Mouse (Mus musculus): ENCODE results near the gene Nat9.

Nat9 gene

GRCm38 (mm10) chr11:115187693-115188092 lies at the start of gene Nat9:
Nat9 (minus strand) TSS chr11:115187859.
- no peak for DNase-seq (ENCODE audit: low spot score)

DNA sequence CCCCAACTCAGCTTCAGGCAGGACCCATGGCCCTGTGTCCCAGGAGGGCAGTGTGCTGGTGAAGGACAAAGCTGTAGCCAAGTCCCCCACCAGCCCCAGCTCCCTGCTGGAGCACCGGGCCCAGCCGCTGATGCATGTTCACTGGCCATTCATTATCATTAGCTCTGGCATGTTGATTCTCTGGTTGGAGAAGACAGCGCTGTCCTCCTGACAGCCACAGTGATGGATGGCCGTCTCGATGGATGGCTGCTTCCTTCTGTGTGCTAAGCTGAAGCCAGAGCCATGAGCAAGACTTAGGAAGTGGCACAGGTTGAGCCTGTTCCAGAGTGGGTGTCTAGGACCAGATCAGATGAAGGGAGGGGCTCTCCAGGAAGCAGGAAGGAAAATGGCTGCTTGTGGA lies 48.9 kb upstream of the Nat9 start:
- no peak for DNase-seq (ENCODE audit: low spot score)

- no peak for DNase-seq (ENCODE audit: low spot score)
These were observed 46.8 kb upstream of the Nat9 start for GRCm38 (mm10) chr11:115234320-115235044.

DNA sequence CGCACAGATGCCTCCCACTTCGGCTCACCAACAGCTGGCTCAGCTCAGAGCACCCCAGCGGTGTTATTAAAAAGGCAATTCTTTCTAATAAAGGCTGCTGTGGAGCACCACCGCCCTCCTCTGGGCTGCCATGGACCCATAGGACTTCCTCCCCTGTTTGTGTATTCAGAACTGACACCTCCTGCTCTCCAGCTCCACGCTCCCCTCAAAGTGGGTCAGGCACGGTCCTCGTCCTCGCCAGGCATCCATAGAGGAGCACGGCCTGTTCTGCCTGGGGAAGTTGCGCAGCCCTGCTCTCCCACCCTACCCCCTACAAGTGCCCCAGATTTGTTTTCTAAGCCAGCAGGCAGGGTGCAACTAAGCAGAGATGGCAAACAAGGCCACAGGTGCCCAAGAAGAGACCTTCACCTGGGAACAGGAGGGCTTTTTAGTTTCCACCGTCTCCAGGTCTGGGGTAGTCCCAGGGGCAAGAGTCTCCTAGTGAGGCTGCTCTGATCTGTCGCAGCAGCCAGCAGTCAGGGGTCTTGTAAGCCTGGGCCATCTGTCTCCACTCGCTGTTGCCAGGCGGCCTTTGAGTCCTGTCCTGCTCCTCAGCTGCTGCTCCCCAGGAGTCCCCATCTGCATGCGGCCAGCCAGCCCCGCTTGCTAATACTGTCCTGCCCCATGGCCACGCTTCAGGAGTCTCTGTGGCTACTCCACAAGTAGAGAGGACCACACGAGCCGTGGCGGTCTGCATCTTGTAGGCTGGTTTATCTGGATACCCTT lies 46.0 kb upstream of the Nat9 start:
- DNase-seq (ENCODE audit: low spot score), result no peak

GRCm38 (mm10) chr11:115232889-115233288 lies 45.2 kb upstream of the Nat9 start:
- no peak for DNase-seq (ENCODE audit: low spot score)

GRCm38 (mm10) chr11:115231924-115232323 lies 44.3 kb upstream of the Nat9 start:
- no peak for DNase-seq (ENCODE audit: low spot score)

- no peak for DNase-seq (ENCODE audit: low spot score)
These were observed 43.7 kb upstream of the Nat9 start for GRCm38 (mm10) chr11:115231168-115231915.

- no peak for DNase-seq (ENCODE audit: low spot score)
These were observed 41.6 kb upstream of the Nat9 start for GRCm38 (mm10) chr11:115229021-115229930.

DNA sequence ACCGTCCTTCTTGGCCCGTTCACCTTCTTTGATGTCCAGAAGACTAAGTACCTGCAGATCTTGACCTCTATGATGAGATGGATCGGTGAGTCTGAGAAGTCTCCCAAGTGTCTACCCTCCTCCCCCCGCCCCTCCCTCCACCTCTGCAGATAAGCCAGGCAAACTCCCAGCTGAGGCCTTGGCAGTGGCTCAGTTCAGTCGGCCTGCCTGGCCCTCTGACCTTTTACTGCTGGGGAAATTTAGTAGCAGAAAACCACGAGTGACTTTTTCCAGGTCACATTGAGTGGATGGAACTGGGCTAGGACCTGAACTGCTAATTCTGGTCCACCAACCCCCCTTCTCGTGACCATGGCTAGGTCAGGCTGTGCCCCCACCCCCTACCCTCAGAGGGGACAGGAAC lies 40.8 kb upstream of the Nat9 start:
- no peak for DNase-seq (ENCODE audit: low spot score)

GRCm38 (mm10) chr11:115227640-115228039 lies 40.0 kb upstream of the Nat9 start:
- no peak for DNase-seq (ENCODE audit: low spot score)

- DNase-seq (ENCODE audit: low spot score), result no peak
These were observed 39.3 kb upstream of the Nat9 start for GRCm38 (mm10) chr11:115226811-115227491.

- no peak for DNase-seq (ENCODE audit: low spot score)
These were observed 37.6 kb upstream of the Nat9 start for GRCm38 (mm10) chr11:115225301-115225700.

- DNase-seq (ENCODE audit: low spot score), result peak; percentile 40
These were observed 37.2 kb upstream of the Nat9 start for GRCm38 (mm10) chr11:115224889-115225288.

DNA sequence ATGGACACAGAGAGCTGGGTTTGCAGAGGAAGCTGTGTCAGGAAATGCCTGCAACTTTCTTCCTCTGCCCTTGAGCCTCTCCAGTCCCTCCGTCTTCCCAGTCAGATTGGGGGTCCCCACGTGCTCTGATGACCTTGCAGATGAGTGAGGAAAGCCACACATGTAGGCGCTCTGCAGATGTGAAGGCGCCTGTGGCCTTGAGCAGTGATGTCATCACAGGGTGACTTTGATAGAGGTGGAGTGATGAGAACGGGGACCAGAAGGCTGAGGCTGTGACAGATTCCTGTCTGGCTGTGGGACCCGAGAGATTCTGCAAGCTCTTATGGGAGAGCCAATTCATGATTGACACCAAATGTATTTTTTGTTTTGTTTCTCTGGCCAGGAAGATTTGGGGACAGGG lies 36.2 kb upstream of the Nat9 start:
- no peak for DNase-seq (ENCODE audit: low spot score)

DNA sequence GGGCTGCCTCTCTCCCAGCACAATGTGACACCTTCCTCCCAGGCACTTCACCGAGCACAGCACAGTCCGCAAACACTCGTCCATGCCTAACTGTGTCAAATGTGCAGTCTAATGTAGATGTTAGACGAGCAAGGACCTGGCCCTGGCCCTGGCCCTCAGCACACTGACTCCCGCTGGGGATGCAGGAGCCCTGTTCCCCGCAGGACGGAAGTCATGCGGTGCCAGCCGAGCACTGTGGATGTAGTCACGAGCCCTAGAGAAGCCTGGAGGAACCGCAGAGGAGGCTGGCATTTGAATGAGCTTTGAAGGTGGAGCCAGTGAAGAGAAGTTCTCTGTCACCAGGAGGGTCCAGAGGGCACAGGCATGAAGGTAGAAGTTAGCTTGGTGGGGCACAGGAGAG lies 35.8 kb upstream of the Nat9 start:
- no peak for DNase-seq (ENCODE audit: low spot score)

DNA sequence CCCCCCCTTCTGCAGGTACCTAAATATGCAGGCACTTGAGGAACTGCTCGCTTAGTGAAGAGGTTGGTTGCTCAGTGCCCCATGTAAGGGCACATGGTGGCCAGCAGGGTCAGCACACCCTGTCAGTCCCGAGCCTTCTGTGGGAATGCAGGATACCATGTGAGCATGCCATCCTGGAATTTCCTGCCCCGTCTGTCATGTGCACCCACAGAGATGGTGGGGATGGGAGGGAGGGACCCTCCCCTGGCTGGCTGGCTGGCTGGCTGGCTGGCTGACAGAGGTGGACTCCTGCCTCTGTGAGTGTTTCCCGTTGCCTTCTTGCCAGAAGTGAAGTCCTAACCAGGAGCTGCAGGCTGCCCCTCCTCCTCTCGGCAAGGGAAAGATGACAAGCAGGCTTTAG lies 34.9 kb upstream of the Nat9 start:
- DNase-seq (ENCODE audit: low spot score), result no peak

DNA sequence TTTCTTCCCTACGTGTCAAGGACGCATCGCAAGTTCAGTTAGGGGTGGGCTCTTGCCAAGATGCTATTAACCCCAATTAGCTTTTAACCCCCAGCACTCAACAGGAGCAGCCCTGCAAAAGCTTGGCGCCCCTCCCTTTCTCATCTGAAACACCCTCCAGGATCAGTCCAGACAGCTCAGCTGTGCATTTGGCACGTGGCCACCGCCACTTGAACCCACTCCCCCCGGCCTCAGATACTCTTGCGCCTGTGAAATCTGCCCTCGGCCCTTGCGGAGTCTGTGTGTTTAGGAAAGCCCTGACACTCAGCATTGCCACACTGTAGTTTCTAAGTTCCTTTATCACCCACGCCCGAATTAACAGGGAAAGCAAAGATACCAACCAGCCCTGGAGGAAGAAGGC lies 34.4 kb upstream of the Nat9 start:
- no peak for DNase-seq (ENCODE audit: low spot score)

DNA sequence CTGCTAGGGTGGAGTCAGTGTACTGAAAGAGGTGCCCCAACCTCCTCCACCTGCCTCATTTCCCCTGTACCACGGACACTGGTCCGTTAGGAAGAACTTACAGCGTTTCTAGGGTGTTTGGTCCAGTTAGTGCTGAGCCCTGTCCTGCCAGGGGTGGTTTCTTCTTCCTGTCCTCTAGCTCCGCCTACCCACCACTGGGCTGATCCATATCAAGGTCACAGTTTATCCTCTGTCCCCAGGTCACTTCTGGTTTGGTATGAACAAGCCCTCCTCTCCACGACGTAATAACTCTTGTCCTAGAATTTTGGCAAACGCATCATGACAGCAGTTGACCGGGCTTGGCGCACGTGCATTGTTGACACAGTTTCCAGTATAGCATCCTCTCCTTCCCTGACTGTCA lies 32.0 kb upstream of the Nat9 start:
- no peak for DNase-seq (ENCODE audit: low spot score)

- DNase-seq (ENCODE audit: low spot score), result no peak
These were observed 31.6 kb upstream of the Nat9 start for GRCm38 (mm10) chr11:115219263-115219662.

DNA sequence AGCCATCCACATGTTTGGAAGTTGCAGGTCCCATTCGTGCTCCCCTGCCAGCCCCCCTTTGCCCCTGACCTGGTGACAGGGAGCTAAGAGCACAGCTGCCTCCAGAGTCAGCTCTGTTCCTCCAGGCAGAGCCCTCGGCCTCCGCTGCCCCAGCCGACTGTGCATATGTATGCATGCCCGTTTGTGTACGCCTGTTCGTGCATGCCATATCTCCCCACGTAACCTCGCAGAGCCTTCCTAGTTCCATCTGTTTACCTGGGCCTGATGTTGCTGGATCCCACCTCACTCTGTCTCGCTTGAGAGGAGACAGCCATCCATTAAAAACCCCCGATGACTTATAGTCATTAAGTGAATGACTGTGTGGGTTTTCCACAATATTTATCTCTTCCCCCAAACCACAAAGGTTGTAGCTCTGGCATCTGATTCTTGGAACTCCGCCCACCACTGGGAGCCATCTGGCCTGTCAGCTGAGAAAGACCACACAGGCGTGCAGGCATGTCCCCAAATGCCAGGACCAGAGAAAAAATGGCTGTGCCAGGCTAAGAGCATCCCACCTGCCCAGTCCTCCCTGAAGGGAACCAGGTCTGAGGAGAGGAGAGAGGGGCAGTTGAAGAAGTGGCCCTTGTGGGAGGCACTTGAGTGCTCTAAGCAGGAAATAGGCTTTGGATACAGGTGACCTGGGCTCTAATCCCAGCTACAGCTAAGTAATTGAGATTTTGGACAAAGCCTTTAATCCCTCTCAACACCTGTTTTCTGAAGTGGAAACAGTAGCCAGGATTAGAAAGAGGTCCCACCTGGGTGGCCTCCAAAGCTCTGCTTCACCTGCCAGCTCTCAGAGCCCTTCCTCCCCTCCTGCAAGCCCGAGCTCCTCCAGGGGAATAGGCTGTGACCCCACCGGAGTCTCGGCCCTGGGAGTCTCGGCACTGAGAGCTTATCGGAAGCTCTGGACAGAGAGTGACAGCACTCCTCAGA lies 30.1 kb upstream of the Nat9 start:
- no peak for DNase-seq (ENCODE audit: low spot score)
